Mouse (Mus musculus) thymus, adult 2 months (tissue): ENCODE measurements at regions not wholly inside any gene's neighbourhood (a gene's known extent, or its start where the extent isn't known, plus 50 kb on each side); places are given as distances from the start of the nearest gene placed in this dataset.

Source experiments
- CTCF ChIP-seq: fragments of 200-500 bp; IDR thresholded peaks from 2 replicates; pipeline ENCODE4 v1.5.1; 2012; ENCODE audit warnings: mild to moderate bottlenecking, control low read depth, low read length, moderate library complexity, borderline replicate concordance; ENCODE audit not compliant: control insufficient read depth, poor library complexity, insufficient read depth; ENCODE audit errors: extremely low read depth
- POLR2A ChIP-seq: fragments of 200-500 bp; IDR thresholded peaks from 2 replicates; pipeline ENCODE4 v1.6.1; 2012; ENCODE audit warnings: mild to moderate bottlenecking, low read length, control low read depth, moderate library complexity; ENCODE audit not compliant: control insufficient read depth, poor library complexity, insufficient read depth; ENCODE audit errors: extremely low read depth

DNA sequence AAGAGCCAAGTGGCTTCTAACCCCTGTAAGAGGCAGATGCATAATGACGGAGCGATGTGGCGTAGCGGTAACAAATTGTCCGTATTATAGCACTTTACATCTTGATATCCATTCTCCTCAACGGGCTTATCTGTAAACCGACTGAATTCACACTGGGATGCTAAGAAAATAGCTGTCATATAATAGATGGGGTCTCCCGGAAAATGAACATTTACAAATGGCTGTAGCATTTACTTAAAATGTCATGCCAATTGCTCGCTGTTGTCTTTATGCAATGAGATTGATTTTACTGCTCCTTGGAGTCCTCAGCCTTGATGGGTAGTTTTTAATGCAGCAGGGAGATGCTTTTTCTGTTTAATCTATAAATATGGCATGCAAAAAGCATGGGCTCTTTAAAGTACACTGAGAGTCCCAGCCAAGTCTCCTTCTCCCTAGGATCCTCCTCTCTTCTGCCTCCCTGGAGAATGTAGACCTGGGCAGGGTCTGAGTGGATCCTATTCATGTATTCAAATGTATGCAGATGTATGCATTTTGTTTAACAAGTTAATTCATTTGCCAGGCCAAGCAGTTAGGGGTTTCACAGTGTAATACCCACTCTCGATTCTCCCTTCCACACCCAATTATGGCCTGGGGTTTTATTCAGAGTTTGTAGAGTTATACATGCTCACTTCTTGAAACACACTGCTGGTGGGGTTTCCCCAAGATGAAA lies 233.9 kb upstream of the Sdk2 start:
- no peak for TF ChIP-seq POLR2A
- TF ChIP-seq CTCF: no peak
